Mouse (Mus musculus) urinary bladder, postnatal 14 days (tissue): ENCODE measurements around the gene Itga6.

Source experiments
- DNase-seq: peaks from one replicate; pipeline ENCODE4 v3.0.0; 2021; ENCODE audit warnings: low spot score

Gene Itga6

DNA sequence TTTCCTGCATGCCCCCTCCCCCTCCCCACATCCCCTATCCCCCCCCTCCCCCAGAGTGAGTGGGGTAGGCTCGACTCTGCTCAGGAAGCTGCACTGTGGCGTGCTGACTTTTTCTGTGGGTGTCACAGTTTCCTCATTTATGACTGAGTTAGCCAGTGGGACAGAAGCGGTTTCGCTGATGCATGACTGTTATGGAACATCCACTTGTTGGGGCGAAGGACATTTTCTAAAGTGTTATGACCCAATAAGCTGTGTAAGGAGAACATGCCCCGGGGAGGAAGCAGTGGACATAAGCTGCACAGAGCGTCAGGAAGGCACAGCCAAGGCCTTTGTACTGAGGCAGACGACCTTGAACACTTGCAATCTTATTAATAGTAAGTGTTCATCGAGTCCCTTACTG is 97.9 kb downstream of the Itga6 start:
- no peak for DNase-seq

DNA sequence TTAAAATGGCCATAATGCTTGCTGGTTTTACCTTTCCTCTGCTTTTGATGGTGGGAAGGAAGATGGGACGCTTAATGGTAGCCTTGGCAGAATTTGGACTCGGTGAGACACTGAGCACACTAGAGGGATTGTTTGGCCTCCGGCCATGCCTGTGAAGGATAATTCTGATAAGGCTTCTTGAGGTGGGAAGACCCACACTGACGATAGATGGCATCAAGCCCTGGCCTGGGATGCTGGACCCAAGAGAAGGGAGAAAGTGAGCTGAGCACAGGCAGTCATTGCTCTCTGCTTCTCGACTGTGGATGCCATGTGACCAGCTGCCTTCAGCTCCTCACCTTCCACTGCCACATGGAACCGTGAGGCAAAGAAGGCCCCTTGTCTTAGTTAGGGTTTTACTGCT is 99.5 kb downstream of the Itga6 start:
- DNase-seq, result no peak

DNA sequence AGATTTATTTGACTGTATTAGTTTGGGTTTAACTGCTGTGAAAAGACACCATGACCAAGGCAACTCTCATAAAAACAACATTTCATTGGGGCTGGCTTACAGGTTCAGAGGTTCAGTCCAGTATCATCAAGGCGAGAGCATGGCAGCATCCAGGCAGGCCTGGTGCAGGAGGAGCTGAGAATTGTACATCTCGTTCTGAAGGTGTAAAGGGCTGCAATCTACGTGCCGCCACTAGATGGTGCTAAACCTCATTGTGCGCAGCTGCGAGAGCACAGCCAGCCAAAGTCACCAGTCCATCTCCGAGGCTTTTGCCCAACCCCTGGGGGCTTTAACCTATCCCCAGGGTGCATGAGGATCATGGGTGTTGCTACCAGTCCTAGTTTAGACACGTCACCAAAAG is 106.7 kb downstream of the Itga6 start:
- peak; percentile 58 for DNase-seq

DNA sequence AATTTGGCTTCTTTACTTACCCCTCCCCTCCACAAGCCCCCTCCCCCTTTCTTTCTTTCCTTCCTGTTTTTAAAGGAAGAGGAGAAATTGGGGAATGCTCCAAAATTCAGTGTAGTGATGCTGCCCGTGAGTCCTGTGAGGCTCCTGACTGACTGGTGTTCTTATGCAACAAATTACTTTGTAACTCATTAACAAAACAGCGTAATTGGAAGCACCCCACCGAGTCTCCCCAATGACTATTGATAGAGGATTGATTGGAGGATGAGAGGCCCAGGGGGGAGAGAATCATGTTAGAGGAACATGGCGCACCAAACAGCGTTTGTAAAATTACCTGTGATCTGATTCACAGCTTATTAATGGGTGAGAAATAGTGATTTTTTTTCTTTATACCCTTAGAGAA is 109.7 kb downstream of the Itga6 start:
- DNase-seq, result no peak

DNA sequence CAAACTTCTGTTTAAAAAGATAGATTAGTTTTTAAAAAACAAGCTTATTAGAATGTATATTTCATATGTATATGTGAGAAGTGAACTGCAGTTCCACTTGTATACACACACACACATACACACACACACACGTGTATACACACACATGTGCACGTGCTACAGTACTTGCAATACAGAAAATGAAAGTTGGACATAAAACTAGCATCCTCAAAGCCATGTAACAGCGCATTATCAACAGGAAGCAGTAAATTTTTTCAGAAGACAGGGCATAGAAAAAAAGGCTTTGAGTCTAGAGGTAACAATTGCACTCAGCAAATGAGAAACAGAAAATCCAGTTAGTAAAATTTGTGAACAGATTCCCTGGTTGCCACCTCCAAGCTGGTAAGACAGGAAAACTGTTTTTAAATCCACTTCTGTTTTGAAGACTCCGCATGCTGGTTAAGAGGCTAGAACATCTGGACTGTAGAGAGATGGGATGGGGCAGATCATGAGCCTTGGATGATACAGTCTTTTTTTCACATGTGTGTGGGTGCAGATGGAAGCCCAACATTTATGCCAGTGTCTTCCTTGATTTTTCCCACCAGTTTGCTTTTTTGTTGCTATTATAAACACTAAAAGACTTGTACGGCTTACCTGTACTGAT is 118.2 kb downstream of the Itga6 start:
- no peak for DNase-seq

DNA sequence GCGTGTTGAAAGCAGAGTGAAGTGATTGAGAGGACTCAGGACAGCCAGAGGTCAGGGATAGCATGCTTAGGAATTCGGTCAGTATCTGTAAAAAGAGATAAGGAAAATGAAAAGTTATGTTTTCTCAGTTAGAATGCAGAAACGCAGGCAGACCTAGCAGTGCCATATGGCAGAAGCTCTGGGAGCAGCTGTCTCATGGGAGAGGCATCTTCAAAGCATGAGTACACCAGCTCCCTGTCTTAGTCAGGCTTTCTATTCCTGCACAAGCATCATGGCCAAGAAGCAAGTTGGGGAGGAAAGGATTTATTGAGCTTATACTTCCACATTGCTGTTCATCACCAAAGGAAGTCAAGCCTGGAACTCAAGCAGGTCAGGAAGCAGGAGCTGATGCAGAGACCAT is 119.6 kb downstream of the Itga6 start:
- no peak for DNase-seq

DNA sequence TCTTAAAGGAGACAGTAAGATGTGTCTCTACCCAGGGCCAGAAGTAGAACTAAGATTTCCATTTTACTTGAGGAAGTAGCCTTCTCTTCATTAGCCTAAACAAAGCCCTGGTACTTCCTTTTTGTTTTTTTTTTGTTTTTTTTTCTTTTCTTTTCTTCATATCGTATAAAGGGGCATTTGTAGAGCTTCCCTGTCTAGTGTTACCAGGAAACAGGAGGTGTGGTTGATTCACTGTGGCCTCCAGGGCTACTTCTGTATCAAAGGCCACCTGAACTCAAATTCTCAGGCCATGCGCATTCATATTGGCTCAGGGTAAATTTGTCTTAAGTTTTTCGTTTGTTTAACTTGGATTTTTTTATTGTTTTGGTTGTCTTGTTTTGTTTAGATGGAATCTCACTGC is 120.5 kb downstream of the Itga6 start:
- no peak for DNase-seq

DNA sequence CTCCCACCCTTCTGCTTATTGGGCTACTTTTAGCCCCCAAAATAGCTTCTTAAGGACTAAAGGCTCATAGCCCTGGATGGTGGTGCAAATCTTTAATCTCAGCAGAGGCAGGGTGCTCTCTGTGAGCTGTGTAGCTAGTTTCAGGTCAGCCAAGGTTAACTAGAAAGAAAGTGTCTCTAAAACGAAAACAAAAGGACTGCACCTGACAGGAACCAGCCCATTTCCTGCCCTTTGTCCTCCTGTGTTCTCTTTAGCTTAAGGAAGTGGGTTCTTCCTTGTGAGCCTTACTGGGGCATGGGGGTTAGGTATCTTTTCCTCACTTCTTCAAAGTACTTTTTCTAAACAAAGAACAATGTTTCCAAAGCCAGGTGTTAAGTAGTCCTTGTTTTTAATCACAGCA is 121.1 kb downstream of the Itga6 start:
- no peak for DNase-seq

DNA sequence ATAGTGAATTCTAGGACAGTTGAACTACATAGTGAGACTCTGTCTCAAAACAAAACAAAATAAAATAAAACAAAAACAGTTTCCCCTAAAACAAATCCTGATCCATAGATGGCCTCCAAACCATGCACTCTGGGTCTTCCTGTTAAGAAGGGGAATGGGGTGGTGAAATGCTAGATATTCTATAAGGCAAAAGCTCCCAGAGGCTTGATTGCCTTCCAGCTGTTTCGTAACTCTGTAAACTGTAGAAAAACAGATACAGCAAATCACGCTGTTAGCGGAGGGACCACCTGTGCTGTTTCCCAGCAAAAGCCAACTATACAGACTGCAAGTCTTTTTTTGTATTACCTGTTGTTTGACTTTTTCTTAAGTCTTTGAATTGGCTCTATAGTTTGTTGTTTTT is 121.6 kb downstream of the Itga6 start:
- no peak for DNase-seq

DNA sequence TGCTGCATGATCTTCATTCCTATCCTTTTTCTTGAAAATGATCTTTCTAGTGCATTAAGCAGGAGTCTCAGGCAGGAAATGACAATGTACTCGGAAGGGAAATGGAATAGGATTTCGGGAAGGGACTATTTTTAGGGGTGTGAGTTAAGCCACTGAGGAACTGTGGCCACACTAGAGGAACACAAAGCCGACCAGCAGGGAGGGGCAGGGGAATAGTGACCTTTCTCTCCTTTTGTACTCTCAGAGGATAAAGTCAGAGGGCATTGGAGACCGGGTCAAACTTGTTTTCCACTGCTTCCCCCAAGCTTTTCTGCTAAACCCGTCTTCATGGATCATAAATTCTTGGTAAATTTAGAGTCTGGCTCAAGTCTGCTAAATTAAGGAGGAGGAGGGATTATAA is 122.1 kb downstream of the Itga6 start:
- no peak for DNase-seq

DNA sequence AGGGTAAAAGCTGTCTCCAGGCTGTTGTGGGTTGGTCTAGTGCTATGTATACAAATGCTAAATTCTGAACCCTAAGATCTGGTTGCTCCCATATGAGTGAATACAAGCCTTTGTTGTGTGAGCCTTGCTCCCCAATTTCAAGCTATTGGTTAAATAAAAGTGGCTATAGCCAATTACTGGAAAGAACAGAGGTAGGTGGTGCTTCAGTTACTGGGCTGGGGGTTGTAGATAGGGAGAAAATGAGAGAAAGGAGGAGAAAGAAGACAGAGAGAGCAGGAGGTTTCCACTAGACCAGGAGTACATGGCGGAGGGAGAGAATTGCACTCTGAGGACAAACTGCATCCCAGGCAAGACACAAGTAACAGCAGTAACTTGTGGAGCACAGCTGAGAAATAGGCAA is 122.8 kb downstream of the Itga6 start:
- DNase-seq, result no peak

DNA sequence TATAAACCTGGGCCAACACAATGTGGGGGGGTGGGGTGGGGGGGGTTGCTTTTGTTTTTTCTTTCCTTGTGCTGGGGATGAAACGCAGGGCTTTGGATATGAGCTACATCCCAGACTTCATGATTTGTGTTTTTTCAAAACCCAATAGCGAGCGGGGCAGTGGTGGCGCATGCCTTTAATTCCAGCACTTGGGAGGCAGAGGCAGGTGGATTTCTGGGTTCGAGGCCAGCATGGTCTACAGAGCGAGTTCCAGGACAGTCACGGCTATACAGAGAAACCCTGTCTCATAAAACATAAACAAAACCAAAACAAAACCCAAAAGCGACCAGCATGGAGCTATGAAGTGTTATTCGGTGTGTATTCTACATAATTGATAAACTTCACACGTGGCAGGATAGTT is 126.7 kb downstream of the Itga6 start:
- DNase-seq, result no peak

DNA sequence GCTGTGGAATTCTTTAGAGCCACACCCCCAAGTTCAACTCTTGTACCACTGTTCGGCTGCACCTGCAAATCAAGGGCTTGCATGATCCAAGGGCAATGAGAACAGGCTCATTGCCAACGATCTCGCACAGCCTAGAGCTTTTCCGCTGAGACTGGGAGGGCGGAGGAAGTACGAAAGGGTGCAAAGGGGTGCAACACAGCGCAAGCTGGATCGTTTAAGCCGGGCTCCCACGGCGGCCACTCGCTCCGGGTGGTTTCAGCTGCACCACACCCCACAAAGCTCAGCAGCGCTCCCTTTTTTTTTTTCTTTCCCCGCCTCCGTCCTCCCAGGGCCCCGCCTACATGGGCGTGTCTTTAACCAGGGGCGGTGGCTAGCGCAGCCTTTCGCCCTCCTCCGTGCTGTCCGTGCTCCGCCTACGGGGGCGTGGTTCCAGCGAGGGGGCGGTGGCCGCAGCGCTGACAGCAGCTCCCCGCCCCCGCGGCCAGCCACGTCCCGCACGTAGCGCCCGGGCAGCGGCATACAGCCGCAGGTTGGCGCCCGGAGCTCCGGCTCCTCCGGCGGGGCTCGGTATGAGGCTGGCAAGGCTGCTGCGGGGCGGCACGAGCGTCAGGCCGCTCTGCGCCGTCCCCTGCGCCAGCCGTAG is 127.5 kb downstream of the Itga6 start, which contains the start of gene Pdk1:
Gene Pdk1, plus strand, starts transcription at position 424 of the 643 bp plus-strand sequence.
- DNase-seq, result peak; percentile 99

DNA sequence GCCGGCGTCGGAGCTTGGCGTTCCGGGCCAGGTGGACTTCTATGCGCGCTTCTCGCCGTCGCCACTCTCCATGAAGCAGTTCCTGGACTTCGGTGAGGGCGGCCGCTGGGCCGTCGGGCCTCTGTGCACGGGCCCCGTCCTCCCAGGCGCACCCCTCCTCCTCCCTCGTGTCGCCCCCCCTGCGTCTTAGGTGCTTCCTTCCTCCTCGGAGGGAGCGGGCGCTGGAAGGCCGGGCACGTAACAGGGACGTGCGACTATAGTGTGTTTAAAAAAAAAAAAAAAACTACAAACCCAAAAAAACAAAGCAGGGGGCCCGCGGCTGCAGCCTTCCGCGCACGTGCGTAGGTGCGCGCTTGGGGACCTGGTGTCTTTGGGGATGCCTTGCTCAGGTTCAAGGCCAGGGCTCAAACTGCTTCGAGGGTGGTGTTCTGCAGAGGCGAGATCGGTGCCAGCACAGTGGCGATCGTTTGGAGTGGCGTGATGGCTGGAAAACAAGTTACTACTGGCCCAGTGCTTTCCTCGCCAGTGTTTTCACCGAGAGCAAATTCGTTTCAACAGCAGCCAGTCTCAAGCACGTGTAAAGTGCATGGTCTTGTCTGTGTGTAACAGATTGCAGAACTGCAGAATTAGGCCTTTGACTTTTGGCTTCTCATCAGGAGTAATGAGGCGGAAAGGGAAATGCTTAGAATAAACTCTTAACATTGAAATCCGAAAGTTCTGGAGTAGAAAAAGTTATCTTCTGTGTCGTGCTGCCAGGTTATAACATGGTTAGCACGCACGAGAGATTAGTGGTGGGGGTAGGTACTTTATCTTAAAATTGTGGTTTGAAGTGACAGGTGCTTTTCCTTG is 128.3 kb downstream of the Itga6 start:
- peak; percentile 53 for DNase-seq

DNA sequence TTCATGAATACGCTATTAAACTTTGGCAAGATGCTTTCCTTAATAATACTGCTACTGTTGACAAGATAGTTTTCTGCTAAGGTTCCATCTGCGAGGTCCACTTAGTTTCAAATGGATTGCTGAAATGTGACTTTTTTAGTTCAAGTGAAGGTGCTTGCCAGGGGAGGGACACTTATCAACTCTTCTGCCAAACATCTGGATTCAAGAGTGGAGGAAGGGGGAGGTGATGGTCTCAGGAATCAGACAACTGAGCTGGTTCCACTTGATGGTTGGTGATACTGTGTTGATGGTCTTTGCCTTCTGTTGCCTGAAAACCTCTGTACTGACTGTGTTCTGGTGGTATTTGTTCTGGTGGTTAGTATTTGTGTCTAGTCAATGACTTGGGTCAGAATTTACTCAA is 129.0 kb downstream of the Itga6 start:
- no peak for DNase-seq

DNA sequence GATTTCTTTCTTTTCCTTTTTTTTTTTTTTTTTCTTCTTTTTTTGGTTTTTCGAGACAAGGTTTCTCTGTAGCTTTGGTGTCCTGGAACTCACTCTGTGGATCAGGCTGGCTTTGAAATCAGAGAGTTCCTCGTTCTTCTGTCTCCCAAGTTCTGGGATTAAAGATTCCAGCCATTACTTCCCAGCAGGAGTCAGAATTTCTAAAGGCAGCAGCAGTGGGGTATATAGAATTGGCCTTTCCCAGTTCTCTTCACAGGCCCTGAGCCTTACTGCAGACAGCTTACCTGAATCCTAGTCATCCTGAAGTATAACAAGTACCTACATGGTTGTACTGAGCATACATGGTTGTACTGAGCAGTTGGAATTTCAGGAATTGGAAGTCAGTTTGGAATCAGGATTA is 129.4 kb downstream of the Itga6 start:
- DNase-seq, result no peak

DNA sequence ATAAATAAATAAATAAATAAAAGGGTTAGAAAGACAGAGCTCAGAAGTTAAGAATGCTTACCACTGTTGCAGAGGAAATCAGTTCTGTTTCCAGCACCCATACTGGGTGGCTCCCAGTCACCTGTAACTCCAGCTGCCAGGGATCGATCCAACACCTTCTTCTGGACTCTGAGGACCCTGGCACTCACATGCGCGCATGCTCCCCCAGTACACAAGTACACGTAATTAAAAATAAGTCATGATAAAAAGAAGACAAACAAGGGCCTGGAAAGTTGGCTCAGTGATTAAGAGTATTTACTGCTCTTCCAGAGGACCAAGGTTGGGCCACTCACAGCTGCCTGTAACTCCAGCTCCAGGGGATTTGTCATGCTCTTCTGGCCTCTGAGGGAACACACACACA is 132.4 kb downstream of the Itga6 start:
- DNase-seq, result no peak

DNA sequence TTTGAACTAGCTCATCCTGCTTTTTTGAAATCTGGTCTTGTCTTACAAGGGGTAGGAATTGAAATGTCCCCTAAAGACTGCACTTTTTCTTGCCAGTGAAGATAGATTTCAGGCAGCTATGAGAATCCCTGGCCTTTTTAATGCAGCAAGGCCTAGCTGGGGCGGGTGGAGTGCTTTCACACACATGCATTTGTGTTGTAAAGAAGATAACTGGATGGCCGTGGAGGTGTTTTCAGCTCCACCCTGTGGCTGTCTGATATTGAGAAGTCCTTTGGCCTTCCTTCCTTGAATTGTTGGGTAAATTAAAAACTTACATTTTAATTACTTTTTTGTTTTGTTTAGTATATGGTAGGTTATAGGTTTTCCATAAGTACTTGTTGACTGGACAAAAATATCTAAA is 133.0 kb downstream of the Itga6 start:
- no peak for DNase-seq

DNA sequence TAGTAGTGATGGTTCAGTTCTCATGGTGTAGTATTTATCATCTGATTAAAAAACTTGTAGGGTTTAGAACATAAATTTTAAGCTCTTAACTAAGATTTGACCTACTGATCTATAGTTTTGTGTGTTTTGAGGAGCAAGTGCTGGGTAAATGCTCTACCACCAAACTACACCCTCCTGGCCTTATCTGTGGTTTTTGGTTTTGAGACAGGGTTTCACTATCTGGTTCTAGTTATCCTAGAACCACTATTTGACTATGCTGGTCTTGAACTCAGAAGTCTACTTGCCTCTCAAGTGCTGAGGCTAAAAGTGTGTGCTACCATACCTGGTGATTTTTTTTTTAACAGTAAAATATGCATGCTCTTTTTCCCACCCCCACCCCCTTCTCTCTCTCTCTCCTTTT is 133.5 kb downstream of the Itga6 start:
- DNase-seq, result no peak

DNA sequence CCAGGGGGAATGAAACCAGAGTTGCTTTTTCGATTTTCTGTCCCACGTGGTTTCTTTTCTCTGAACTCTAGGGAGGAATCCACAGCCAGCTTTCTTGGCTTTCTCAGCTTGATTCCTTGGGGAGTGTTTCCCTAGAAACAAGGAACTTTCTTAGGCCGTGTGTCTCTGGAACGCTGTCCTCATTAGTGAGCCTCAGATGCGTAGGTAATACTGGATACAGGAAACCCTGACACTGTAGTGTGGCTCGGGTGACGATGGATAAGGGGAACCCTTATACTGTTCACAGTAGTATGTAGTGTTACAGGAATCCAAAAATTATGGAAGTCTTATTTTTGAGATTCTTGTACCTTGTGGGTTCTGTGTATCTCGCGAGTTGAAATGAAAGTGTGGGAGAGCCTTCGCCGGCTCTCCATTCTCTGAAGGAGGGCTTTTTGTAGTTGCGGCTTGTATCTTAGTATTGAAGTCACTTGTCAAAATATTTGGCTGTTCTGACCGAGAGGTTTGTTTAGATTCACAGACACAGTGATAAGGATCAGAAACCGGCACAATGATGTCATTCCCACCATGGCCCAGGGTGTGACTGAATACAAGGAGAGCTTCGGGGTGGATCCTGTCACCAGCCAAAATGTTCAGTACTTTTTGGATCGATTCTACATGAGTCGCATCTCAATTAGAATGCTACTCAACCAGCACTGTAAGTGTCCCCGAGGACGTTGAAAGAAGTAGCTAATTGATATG is 137.7 kb downstream of the Itga6 start:
- no peak for DNase-seq

DNA sequence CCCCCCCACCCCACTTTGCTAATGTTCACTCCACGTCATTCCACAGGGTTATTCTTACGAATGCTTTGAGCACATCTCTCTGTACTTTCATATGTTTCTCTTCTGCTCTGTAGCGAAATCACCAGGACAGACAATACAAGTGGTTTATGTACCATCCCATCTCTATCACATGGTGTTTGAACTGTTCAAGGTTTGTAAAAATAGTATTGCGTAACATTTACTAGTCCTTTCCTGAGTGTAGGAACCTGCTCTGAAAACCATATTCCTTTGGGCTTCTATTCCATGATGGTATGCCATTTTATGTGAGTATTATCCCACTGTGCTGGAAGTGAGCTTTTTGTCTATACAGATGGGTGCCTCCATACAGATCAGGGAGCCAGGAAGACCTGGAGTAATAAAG is 141.9 kb downstream of the Itga6 start:
- no peak for DNase-seq

DNA sequence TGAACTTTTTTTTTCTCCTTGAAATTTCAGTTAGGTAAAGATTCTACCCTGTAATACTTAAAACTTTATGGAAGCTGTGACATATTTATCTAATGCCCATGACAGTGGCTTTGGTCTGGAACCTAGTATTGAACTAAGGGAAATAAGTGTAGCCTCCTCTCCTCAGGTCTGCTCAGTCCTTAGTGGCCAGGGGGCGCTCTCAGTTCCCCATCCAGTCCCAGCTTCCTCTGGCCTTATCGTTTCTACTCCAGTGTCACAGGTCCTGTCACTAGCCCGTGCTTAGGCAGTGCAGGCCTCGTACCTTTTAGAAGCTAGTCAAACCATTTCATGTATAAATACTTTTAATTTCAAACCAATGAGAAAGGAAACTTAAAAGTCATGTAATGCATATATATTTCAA is 143.0 kb downstream of the Itga6 start:
- no peak for DNase-seq

DNA sequence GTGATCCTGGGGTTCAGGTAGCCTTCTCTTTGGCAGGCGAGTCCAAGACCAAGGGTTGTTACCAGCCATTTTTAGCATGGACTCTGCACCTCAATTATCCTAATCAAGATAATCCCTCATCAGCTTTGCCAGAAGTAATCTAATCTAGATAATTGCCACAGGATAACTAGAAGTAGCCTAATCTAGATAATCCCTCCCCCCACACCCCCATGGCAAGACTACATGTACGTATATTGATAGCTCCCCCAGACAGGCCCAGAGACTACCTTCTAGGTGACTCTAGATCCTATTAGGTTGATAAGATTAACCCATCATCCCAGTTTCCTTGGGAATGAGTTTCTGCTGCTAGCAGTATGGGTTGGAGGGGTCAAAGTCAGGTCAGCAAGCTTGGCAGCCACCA is 146.1 kb downstream of the Itga6 start:
- no peak for DNase-seq
